8 mouse cellular contexts compared by ENCODE assay signal in genomic region chr7:90129732-90130392, GRCm38 (mm10). TPM values are rescaled to one million over a fixed set of nuclear protein-coding genes. Genes with fewer than 3 reads are reported as not detected.
DNase-seq lines count a peak whose midpoint lies in the region; ATAC-seq lines count a peak whose summit lies in the region.

Picalm (plus strand) TSS chr7:90130213.

- no peaks in the 10 kb centered on the region for H3K27me3 ChIP-seq in hindbrain, embryonic 13.5 days

- H3K36me3 ChIP-seq in hindbrain, embryonic 13.5 days: no peaks in the 10 kb centered on the region

- peak within 1 kb of the TSS; percentile 98 for H3K9ac ChIP-seq in hindbrain, embryonic 13.5 days

- H3K9me3 ChIP-seq in hindbrain, embryonic 13.5 days: no peaks in the 10 kb centered on the region

- peak within 1 kb of the TSS; percentile 92 for H3K4me3 ChIP-seq in hindbrain, embryonic 13.5 days

- peak; percentile 99 for DNase-seq in NIH3T3 (ENCODE audit: low read depth)
- peak; percentile 99 for DNase-seq in cerebellum, postnatal 10 days
- peak; percentile 93 to 95 for DNase-seq in frontal cortex, postnatal 14 days (ENCODE audit: low spot score in 2 of 2)
- peak; percentile 90 to 92 for DNase-seq in layer of hippocampus, postnatal 25 days (ENCODE audit: extremely low spot score in 1 of 2, low spot score in 1 of 2)
- DNase-seq in lung, postnatal 25 days (ENCODE audit: low spot score): peak; percentile 98
- DNase-seq in retina, embryonic 14.5 days (ENCODE audit: low spot score): peak; percentile 98
- peak; percentile 100 for DNase-seq in thymus, postnatal 4 days

- peaks cover 24% of the 10 kb centered on the region for H3K4me1 ChIP-seq in hindbrain, embryonic 13.5 days (replicated peaks)

- ATAC-seq in hindbrain, embryonic 13.5 days (ENCODE audit: low FRiP score): peak; percentile 96

- peak within 1 kb of the TSS; percentile 91 for H3K27ac ChIP-seq in hindbrain, embryonic 13.5 days

- H3K4me2 ChIP-seq in hindbrain, embryonic 13.5 days: peak within 1 kb of the TSS; percentile 88

- WGBS in hindbrain, embryonic 13.5 days: 0% methylated on average over 45 of the region's 72 CpGs

RNA-seq across cellular contexts. Expression of gene Picalm, which starts in this region (rescaled TPM):
- polyA plus RNA-seq in hindbrain, embryonic 13.5 days (2015; fragmentation: Nextera tagmentation; extraction: Ambion mirVana): 42.4 and 43.1 TPM in 2 replicates
- total RNA-seq in layer of hippocampus, postnatal 25 days (2021): 100 to 1,000 TPM; 145 to 155 TPM

Comparison
In these comparisons a context has a peak if more than half of its experiments do, and no peak if none do; other contexts are left out.
1. Peak in every context shown above with its lines: DNase-seq, ATAC-seq, H3K4me3 ChIP-seq and H3K27ac ChIP-seq.